Mouse (Mus musculus) myocyte (in vitro differentiated cells): ENCODE data around the gene Wbp4.
"Not testable (repeated sequence)": the region's sequence is repeated elsewhere in the genome, so short reads cannot be mapped to it uniquely, and the experiment has no call there.

Source experiments
- CEBPB ChIP-seq: IDR thresholded peaks from 2 replicates; pipeline ENCODE4 v1.6.1; 2011; ENCODE audit warnings: mild to moderate bottlenecking, moderate library complexity; ENCODE audit not compliant: poor library complexity, insufficient read depth, severe bottlenecking
- E2F4 ChIP-seq: IDR thresholded peaks from one replicate; pipeline ENCODE4 v1.6.1; 2011; ENCODE audit warnings: mild to moderate bottlenecking, control low read depth, moderate library complexity; ENCODE audit not compliant: insufficient read depth
- MAX ChIP-seq: IDR thresholded peaks from one replicate; pipeline ENCODE4 v1.6.1; 2011; ENCODE audit warnings: low read depth, mild to moderate bottlenecking, control low read depth
- MYOD1 ChIP-seq, 3 experiments: IDR thresholded peaks; one replicate each; pipeline ENCODE4 v1.6.1; 2011; ENCODE audit warnings: control low read depth in 2 of 3, low read depth in 2 of 3, mild to moderate bottlenecking in 2 of 3, moderate library complexity in 1 of 3; ENCODE audit not compliant: insufficient read length in 2 of 3, control insufficient read depth in 1 of 3
- POLR2A ChIP-seq: IDR thresholded peaks from one replicate; pipeline ENCODE4 v1.6.1; 2011; ENCODE audit warnings: low read depth, mild to moderate bottlenecking, control low read depth, moderate library complexity; ENCODE audit not compliant: insufficient read length
- POLR2AphosphoS2 ChIP-seq: IDR thresholded peaks from one replicate; pipeline ENCODE4 v1.6.1; 2011; ENCODE audit warnings: low read depth, control low read depth; ENCODE audit not compliant: insufficient read length
- REST ChIP-seq: IDR thresholded peaks from one replicate; pipeline ENCODE4 v1.6.1; 2011; ENCODE audit warnings: mild to moderate bottlenecking, control low read depth, moderate library complexity; ENCODE audit not compliant: insufficient read depth, insufficient read length
- TCF12 ChIP-seq: IDR thresholded peaks from one replicate; pipeline ENCODE4 v1.6.1; 2011; ENCODE audit warnings: mild to moderate bottlenecking, control low read depth; ENCODE audit not compliant: poor library complexity, insufficient read depth, severe bottlenecking
- TCF3 ChIP-seq: IDR thresholded peaks from one replicate; pipeline ENCODE4 v1.6.1; 2011; ENCODE audit warnings: low read depth, control low read depth; ENCODE audit not compliant: insufficient read length
- USF1 ChIP-seq: IDR thresholded peaks from one replicate; pipeline ENCODE4 v1.6.1; 2011; ENCODE audit warnings: low read depth, mild to moderate bottlenecking, control low read depth, moderate library complexity

DNA sequence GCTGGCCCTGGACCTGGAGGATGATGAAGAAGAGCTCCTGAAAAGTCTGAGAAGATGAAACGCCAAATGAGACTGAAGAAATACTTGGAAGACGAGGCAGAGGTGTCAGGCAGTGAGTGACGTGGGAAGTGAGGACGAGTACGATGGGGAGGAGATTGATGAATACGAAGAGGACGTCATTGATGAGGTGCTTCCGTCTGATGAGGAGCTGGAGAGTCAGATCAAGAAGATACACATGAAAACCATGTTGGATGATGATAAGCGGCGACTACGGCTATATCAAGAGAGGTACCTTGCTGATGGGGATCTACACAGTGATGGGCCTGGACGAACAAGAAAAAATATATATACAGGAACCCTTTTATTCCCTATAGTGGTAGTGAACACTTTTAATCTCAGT is 44.8 kb upstream of the Wbp4 start:
- not testable (repeated sequence) for TF ChIP-seq E2F4; POLR2A; MAX; POLR2AphosphoS2; TCF12; USF1; TCF3; MYOD1 (IDR thresholded peaks at IDR 0.05; ENCODE audit: control insufficient read depth in 1 of 3, insufficient read length in 2 of 3, low read depth in 2 of 3); REST; CEBPB
